Mouse (Mus musculus) liver, postnatal 0 days (tissue): ENCODE measurements at regions not wholly inside any gene's neighbourhood (a gene's known extent, or its start where the extent isn't known, plus 50 kb on each side); places are given as distances from the start of the nearest gene placed in this dataset.

Experiments used
- CTCF ChIP-seq: sonication (generic); IDR thresholded peaks from 2 replicates; pipeline ENCODE4 v1.5.1; 2016; ENCODE audit warnings: antibody characterized with exemption, low read depth
- EP300 ChIP-seq: IDR thresholded peaks from 2 replicates; pipeline ENCODE4 v1.6.1; 2016; ENCODE audit warnings: antibody characterized with exemption, low read depth, mild to moderate bottlenecking

DNA sequence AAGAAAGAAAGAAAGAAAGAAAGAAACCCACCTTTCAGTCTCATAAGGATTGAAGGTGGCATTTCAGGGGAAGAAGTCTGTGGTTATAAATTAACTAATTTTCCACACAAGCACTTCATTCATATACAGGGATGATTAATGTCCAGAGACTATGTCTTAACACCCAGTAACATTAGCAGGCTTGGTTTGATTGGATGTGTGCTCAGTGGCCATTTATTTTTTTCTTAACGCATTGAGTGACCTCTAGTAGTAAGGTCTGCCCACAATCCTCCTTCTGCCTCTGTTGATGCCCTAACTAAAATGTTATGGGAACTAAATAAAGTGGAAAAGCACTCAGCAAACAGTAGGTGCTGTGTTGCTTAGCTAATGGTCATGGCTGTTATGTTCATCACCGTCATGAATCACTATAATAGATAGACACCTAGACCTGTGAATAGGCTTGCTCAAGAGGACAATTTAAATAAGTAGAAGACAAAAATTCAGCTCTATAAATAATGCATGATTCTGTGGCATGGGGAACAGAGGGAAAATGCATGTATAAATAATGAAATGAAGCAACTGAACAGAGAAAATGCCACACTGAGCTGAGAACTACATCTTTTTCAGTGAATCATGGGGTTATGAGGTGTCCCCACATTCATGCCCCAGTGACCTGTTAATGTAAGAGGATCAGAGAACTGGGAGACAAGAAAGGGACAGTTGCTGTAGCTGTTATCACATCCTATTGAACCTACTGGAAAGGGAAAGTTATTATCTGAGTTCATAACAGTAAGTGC is 432.3 kb downstream of the Flrt2 start:
- TF ChIP-seq CTCF, result no peak
- no peak for TF ChIP-seq EP300
